Mouse (Mus musculus): Measurements from ENCODE around the gene Arfgef2. TPM values are rescaled to one million over a fixed set of nuclear protein-coding genes. Genes with fewer than 3 reads are reported as not detected.
A peak's percentile ranks its signal among the peaks of the same experiment; 100 is the strongest.

Arfgef2 gene
- total and polyA plus RNA-seq, 3 experiments = 9.2 to 18.7 (median 11.2) TPM

DNA sequence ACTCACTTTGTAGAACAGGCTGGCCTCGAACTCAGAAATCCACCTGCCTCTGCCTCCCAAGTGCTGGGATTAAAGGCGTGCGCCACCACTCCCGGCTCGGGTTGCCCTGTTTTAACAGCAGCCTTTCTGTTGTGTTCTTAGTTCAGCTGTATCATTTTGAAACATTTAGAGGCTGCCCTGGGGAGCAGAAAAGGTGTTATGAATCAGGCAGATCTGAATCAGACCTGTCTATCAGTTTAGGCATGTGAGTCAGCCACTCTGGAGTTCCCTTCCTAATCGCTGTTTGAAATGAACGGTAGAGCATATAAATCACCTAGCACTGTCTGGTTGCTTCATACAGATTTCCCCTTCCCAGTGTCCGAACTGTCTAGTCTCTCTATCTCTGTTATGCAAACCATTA is 105.1 kb downstream of the Arfgef2 start:
- no peak overlapping the region for H3K4me3 ChIP-seq (replicated peaks in 1 of 3; ENCODE audit: low read depth in 2 of 3, low read length in 2 of 3, poor library complexity in 1 of 3)
- TF ChIP-seq MEF2A (IDR thresholded peaks at IDR 0.05; ENCODE audit: borderline replicate concordance, low read depth, low read length) = no peak
- no peak for TF ChIP-seq SIN3A (IDR thresholded peaks at IDR 0.05; ENCODE audit: low read length)
- TF ChIP-seq MAX (IDR thresholded peaks at IDR 0.05; ENCODE audit: low read length) = no peak
- TF ChIP-seq ZMIZ1 (IDR thresholded peaks at IDR 0.05; ENCODE audit: low read depth, low read length) = no peak
- TF ChIP-seq POLR2AphosphoS2 (IDR thresholded peaks at IDR 0.05; ENCODE audit: low read depth, low read length) = no peak
- TF ChIP-seq UBTF (IDR thresholded peaks at IDR 0.05; ENCODE audit: low read depth, low read length) = no peak
- TF ChIP-seq NELFE (IDR thresholded peaks at IDR 0.05; ENCODE audit: low read depth, low read length) = no peak
- no peak for TF ChIP-seq ZNF384 (IDR thresholded peaks at IDR 0.05; ENCODE audit: low read depth, low read length)
- H3K27me3 ChIP-seq (replicated peaks) = no peaks in the 10 kb centered on the region
- dilution Hi-C loops (cut with MboI; ENCODE audit: extremely low pct_ligation_motif_present, extremely low pct_unique_long_range_greater_than_20kb, low sequenced_read_pairs) = no loop called here
- H3K4me1 ChIP-seq (ENCODE audit: control insufficient read depth in 1 of 2, insufficient read depth in 2 of 2) = peaks cover 3 to 25% of the 10 kb centered on the region in 2 experiments; a peak in 3 of 4 replicates
- in situ Hi-C loops (cut with MboI; ENCODE audit: low pct_ligation_motif_present, low pct_unique_long_range_greater_than_20kb, low sequenced_read_pairs) = no loop called here
- no peak overlapping the region for H3K9ac ChIP-seq (ENCODE audit: insufficient read depth, low read depth)
- H3K9me3 ChIP-seq (replicated peaks; ENCODE audit: low read length) = no peaks in the 10 kb centered on the region
- H3K36me3 ChIP-seq (replicated peaks in 1 of 2; ENCODE audit: control insufficient read depth in 1 of 2, insufficient read depth in 1 of 2, low read length in 1 of 2) = peaks cover 7 to 47% of the 10 kb centered on the region in 2 experiments
- H3K79me2 ChIP-seq (replicated peaks; ENCODE audit: control insufficient read depth, extremely low read depth, insufficient read depth, poor library complexity, severe bottlenecking) = peaks cover 91% of the 10 kb centered on the region
- H3K4me2 ChIP-seq (ENCODE audit: insufficient read depth, low read depth, poor library complexity, severe bottlenecking) = no peak overlapping the region
- DNase-seq (ENCODE audit: extremely low read depth) = peak; percentile 18
- no peak overlapping the region for H3K27ac ChIP-seq (ENCODE audit: insufficient read depth, low read depth)

DNA sequence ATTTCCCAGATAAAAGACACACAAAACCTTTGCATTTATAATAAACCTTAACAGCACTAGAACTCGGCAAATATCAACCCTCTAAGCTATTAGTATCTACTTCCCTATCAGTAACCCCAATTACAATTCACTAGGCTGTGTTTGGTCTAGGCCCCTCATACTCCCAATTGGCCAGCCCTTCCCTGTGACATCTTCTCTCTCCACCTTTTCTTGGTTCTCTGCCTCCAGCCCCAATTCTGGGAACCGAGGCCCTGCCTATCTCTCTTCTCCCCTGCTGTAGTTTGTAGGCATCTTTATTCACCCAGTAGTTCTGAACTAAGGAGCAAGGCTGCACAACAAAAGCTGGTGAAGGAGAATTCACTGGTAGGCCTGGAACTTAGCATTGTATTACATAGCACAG is 118.6 kb downstream of the Arfgef2 start:
- Histone ChIP-seq H3K4me3 (replicated peaks in 1 of 3; ENCODE audit: low read depth in 2 of 3, low read length in 2 of 3, poor library complexity in 1 of 3) (no peak overlapping the region), H3K9ac (ENCODE audit: insufficient read depth, low read depth) (no peak overlapping the region), H3K4me2 (ENCODE audit: insufficient read depth, low read depth, poor library complexity, severe bottlenecking) (no peak overlapping the region), H3K36me3 (replicated peaks in 1 of 2; ENCODE audit: control insufficient read depth in 1 of 2, insufficient read depth in 1 of 2, low read length in 1 of 2) (peaks cover 58 to 92% of the 10 kb centered on the region in 2 experiments), H3K4me1 (ENCODE audit: control insufficient read depth in 1 of 2, insufficient read depth in 2 of 2) (no peaks in the 10 kb centered on the region), H3K79me2 (replicated peaks; ENCODE audit: control insufficient read depth, extremely low read depth, insufficient read depth, poor library complexity, severe bottlenecking) (no peaks in the 10 kb centered on the region; the same call in 1 of the 2 replicates), H3K27me3 (replicated peaks) (no peaks in the 10 kb centered on the region), H3K27ac (ENCODE audit: insufficient read depth, low read depth) (no peak overlapping the region), H3K9me3 (replicated peaks; ENCODE audit: low read length) (no peaks in the 10 kb centered on the region)
- TF ChIP-seq RCOR1 (conservative IDR thresholded peaks at IDR 0.05; ENCODE audit: low read depth, low read length) (no peak), SMC3 (IDR thresholded peaks at IDR 0.05; ENCODE audit: low read depth, low read length) (no peak), ZMIZ1 (IDR thresholded peaks at IDR 0.05; ENCODE audit: low read depth, low read length) (no peak), SIN3A (IDR thresholded peaks at IDR 0.05; ENCODE audit: low read length) (no peak), MYC (IDR thresholded peaks at IDR 0.05; ENCODE audit: low read depth, low read length) (no peak), CTCF (conservative IDR thresholded peaks at IDR 0.05 in 1 of 2, IDR thresholded peaks at IDR 0.05 in 1 of 2; ENCODE audit: low read depth in 2 of 2, low read length in 2 of 2) (no peak), EP300 (IDR thresholded peaks at IDR 0.05; ENCODE audit: low read length) (no peak)
- DNase-seq (ENCODE audit: extremely low read depth) = no peak
- dilution Hi-C loops (cut with MboI; ENCODE audit: extremely low pct_ligation_motif_present, extremely low pct_unique_long_range_greater_than_20kb, low sequenced_read_pairs) (no loop called here), in situ Hi-C loops (cut with MboI; ENCODE audit: low pct_ligation_motif_present, low pct_unique_long_range_greater_than_20kb, low sequenced_read_pairs) (no loop called here)

DNA sequence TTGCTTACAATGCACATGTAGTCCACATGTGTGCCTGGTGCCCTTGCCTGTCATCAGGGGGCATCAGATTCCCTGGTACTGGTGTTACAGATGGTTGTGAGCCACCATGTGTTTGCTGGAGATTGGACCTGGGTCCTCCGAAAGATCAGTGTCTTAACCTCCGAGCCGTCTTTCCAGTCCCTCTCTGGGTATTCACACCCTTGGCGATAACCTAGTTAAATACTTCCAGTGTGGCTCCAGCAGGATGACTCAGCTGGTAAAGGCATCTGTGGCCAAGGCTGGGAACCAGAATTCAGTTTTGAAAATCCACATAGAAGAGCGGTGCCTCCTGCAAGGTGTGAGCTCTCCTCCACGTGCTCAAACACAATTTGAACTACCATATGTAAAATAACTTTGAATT is 128.6 kb downstream of the Arfgef2 start:
- no peak for DNase-seq (ENCODE audit: extremely low read depth)
- H3K4me2 ChIP-seq (ENCODE audit: insufficient read depth, low read depth, poor library complexity, severe bottlenecking) = no peak overlapping the region
- in situ Hi-C loops (cut with MboI; ENCODE audit: low pct_ligation_motif_present, low pct_unique_long_range_greater_than_20kb, low sequenced_read_pairs) (no loop called here), dilution Hi-C loops (cut with MboI; ENCODE audit: extremely low pct_ligation_motif_present, extremely low pct_unique_long_range_greater_than_20kb, low sequenced_read_pairs) (no loop called here)
- H3K79me2 ChIP-seq (replicated peaks; ENCODE audit: control insufficient read depth, extremely low read depth, insufficient read depth, poor library complexity, severe bottlenecking) = no peaks in the 10 kb centered on the region
- no peaks in the 10 kb centered on the region for H3K4me1 ChIP-seq (ENCODE audit: control insufficient read depth in 1 of 2, insufficient read depth in 2 of 2)
- no peaks in the 10 kb centered on the region for H3K9me3 ChIP-seq (replicated peaks; ENCODE audit: low read length)
- no peak overlapping the region for H3K27ac ChIP-seq (ENCODE audit: insufficient read depth, low read depth)
- H3K4me3 ChIP-seq (replicated peaks in 1 of 3; ENCODE audit: low read depth in 2 of 3, low read length in 2 of 3, poor library complexity in 1 of 3) = no peak overlapping the region
- H3K36me3 ChIP-seq (replicated peaks in 1 of 2; ENCODE audit: control insufficient read depth in 1 of 2, insufficient read depth in 1 of 2, low read length in 1 of 2) = peaks cover 72 to 92% of the 10 kb centered on the region in 2 experiments
- no peaks in the 10 kb centered on the region for H3K27me3 ChIP-seq (replicated peaks)
- H3K9ac ChIP-seq (ENCODE audit: insufficient read depth, low read depth) = no peak overlapping the region
- TF ChIP-seq HCFC1 (IDR thresholded peaks at IDR 0.05; ENCODE audit: low read depth, low read length) (no peak), NRF1 (IDR thresholded peaks at IDR 0.05; ENCODE audit: low read depth, low read length) (no peak), TBP (conservative IDR thresholded peaks at IDR 0.05; ENCODE audit: low read depth, low read length) (no peak), ZMIZ1 (IDR thresholded peaks at IDR 0.05; ENCODE audit: low read depth, low read length) (no peak), EP300 (IDR thresholded peaks at IDR 0.05; ENCODE audit: low read length) (no peak), JUN (IDR thresholded peaks at IDR 0.05; ENCODE audit: insufficient read depth, low read depth, low read length) (no peak), CHD2 (IDR thresholded peaks at IDR 0.05; ENCODE audit: low read length) (no peak), IRF4 (IDR thresholded peaks at IDR 0.05; ENCODE audit: low read depth, low read length) (no peak), KAT2A (IDR thresholded peaks at IDR 0.05; ENCODE audit: insufficient replicate concordance, low read length) (no peak), MEF2A (IDR thresholded peaks at IDR 0.05; ENCODE audit: borderline replicate concordance, low read depth, low read length) (no peak), USF2 (conservative IDR thresholded peaks at IDR 0.05; ENCODE audit: low read depth, low read length) (no peak), ETS1 (conservative IDR thresholded peaks at IDR 0.05; ENCODE audit: low read depth, low read length) (no peak), BHLHE40 (IDR thresholded peaks at IDR 0.05; ENCODE audit: low read depth, low read length) (no peak), SMC3 (IDR thresholded peaks at IDR 0.05; ENCODE audit: low read depth, low read length) (no peak), USF1 (IDR thresholded peaks at IDR 0.05; ENCODE audit: low read depth, low read length) (no peak), ELF1 (IDR thresholded peaks at IDR 0.05; ENCODE audit: low read depth, low read length) (no peak), ZC3H11A (IDR thresholded peaks at IDR 0.05; ENCODE audit: low read depth, low read length) (no peak), RCOR1 (conservative IDR thresholded peaks at IDR 0.05; ENCODE audit: low read depth, low read length) (no peak)
